Mouse (Mus musculus) embryonic facial prominence, embryonic 15.5 days (tissue): Measurements from ENCODE around the gene Exoc1. TPM values are rescaled to one million over a fixed set of nuclear protein-coding genes. Genes with fewer than 3 reads are reported as not detected.
A peak's percentile ranks its signal among the peaks of the same experiment; 100 is the strongest.

Experiments used
- ATAC-seq: fragments of 200-750 bp; cut with Nextera tagmentation; 2 replicates; pipeline ENCODE4 v1.8.0; 2017; ENCODE audit warnings: low read depth, moderate TSS enrichment; ENCODE audit not compliant: insufficient number of reproducible peaks, low FRiP score, low TSS enrichment
- H3K27ac ChIP-seq: fragments of 300-500 bp; sonication (generic); replicated peaks from 2 replicates; pipeline ENCODE4 v1.5.1; 2015; ENCODE audit warnings: mild to moderate bottlenecking, inconsistent platforms
- H3K27me3 ChIP-seq: fragments of 300-500 bp; sonication (generic); 2 replicates; pipeline ENCODE4 v1.6.1; 2015; ENCODE audit warnings: inconsistent platforms
- H3K36me3 ChIP-seq: fragments of 300-500 bp; sonication (generic); 2 replicates; pipeline ENCODE4 v1.6.1; 2015; ENCODE audit warnings: mild to moderate bottlenecking, inconsistent platforms
- H3K4me1 ChIP-seq: fragments of 300-500 bp; sonication (generic); 2 replicates; pipeline ENCODE4 v1.6.1; 2015; ENCODE audit warnings: inconsistent platforms
- H3K4me2 ChIP-seq: fragments of 300-500 bp; sonication (generic); replicated peaks from 2 replicates; pipeline ENCODE4 v1.6.1; 2015; ENCODE audit warnings: mild to moderate bottlenecking, inconsistent platforms
- H3K4me3 ChIP-seq: fragments of 300-500 bp; sonication (generic); replicated peaks from 2 replicates; pipeline ENCODE4 v1.5.1; 2015; ENCODE audit warnings: mild to moderate bottlenecking, inconsistent platforms
- H3K9ac ChIP-seq: fragments of 300-500 bp; sonication (generic); 2 replicates; pipeline ENCODE4 v1.6.1; 2015; ENCODE audit warnings: inconsistent platforms
- H3K9me3 ChIP-seq: fragments of 300-500 bp; sonication (generic); replicated peaks from 2 replicates; pipeline ENCODE4 v1.6.1; 2016; ENCODE audit warnings: inconsistent platforms
- WGBS: fragments of 180-500 bp; shearing (Covaris S2); methylation state at CpG from one replicate; pipeline ENCODE4 v1.1.7; 2015; 5-methylcytosine and 5-hydroxymethylcytosine counted together
- polyA plus RNA-seq: library from polyadenylated mRNA; unstranded; fragments of >200 nt; fragmentation: Nextera tagmentation; extraction: Ambion mirVana; gene quantifications from 2 replicates; pipeline ENCODE4 v1.2.1, GENCODE M21; 2015

The Exoc1 gene
- polyA plus RNA-seq, 1 experiment from 2014 or later = 30.3 TPM

- no peak overlapping the region for H3K27ac ChIP-seq
- H3K9ac ChIP-seq = no peak overlapping the region
- no peaks in the 10 kb centered on the region for H3K27me3 ChIP-seq
- H3K9me3 ChIP-seq = no peaks in the 10 kb centered on the region
- no peak for ATAC-seq
- peaks cover 60% of the 10 kb centered on the region for H3K36me3 ChIP-seq
- no peak overlapping the region for H3K4me3 ChIP-seq
- WGBS = 93% methylated on average over 8 of the region's 8 CpGs
- H3K4me1 ChIP-seq = no peaks in the 10 kb centered on the region
- no peak overlapping the region for H3K4me2 ChIP-seq
These were observed 80.7 kb downstream of the Exoc1 start for GRCm38 (mm10) chr5:76609702-76610370.

- peaks cover 65% of the 10 kb centered on the region for H3K36me3 ChIP-seq
- no peak overlapping the region for H3K9ac ChIP-seq
- H3K4me1 ChIP-seq = no peaks in the 10 kb centered on the region
- no peak for ATAC-seq
- H3K27me3 ChIP-seq = no peaks in the 10 kb centered on the region
- H3K9me3 ChIP-seq = no peaks in the 10 kb centered on the region
- 62% methylated on average over 6 of the region's 6 CpGs for WGBS
- H3K4me3 ChIP-seq = no peak overlapping the region
- peak overlapping the region; percentile 44; the same call in 1 of the 2 replicates for H3K27ac ChIP-seq
- no peak overlapping the region for H3K4me2 ChIP-seq
These were observed 83.9 kb downstream of the Exoc1 start for GRCm38 (mm10) chr5:76612867-76613499.

GRCm38 (mm10) chr5:76615276-76615675 is 86.2 kb downstream of the Exoc1 start:
- ATAC-seq = no peak
- H3K4me1 ChIP-seq = no peaks in the 10 kb centered on the region
- H3K27ac ChIP-seq = no peak overlapping the region
- H3K4me3 ChIP-seq = no peak overlapping the region
- 88% methylated on average over 8 of the region's 8 CpGs for WGBS
- no peaks in the 10 kb centered on the region for H3K9me3 ChIP-seq
- H3K4me2 ChIP-seq = no peak overlapping the region
- H3K27me3 ChIP-seq = no peaks in the 10 kb centered on the region
- H3K9ac ChIP-seq = no peak overlapping the region
- peaks cover 66% of the 10 kb centered on the region for H3K36me3 ChIP-seq

GRCm38 (mm10) chr5:76616196-76616747 is 87.2 kb downstream of the Exoc1 start:
- Histone ChIP-seq H3K9me3 (no peaks in the 10 kb centered on the region), H3K27me3 (no peaks in the 10 kb centered on the region), H3K4me1 (no peaks in the 10 kb centered on the region), H3K4me2 (no peak overlapping the region), H3K27ac (no peak overlapping the region), H3K36me3 (peaks cover 60% of the 10 kb centered on the region), H3K4me3 (no peak overlapping the region), H3K9ac (no peak overlapping the region)
- ATAC-seq = no peak
- WGBS = 75% methylated on average over 2 of the region's 2 CpGs

GRCm38 (mm10) chr5:76618750-76619149 is 89.6 kb downstream of the Exoc1 start:
- WGBS = 81% methylated on average over 7 of the region's 7 CpGs
- H3K27ac ChIP-seq = no peak overlapping the region
- H3K4me3 ChIP-seq = no peak overlapping the region
- no peaks in the 10 kb centered on the region for H3K4me1 ChIP-seq
- H3K27me3 ChIP-seq = no peaks in the 10 kb centered on the region
- no peak overlapping the region for H3K4me2 ChIP-seq
- no peaks in the 10 kb centered on the region for H3K9me3 ChIP-seq
- no peak overlapping the region for H3K9ac ChIP-seq
- no peak for ATAC-seq
- peaks cover 55% of the 10 kb centered on the region for H3K36me3 ChIP-seq

Other genes starting within 250 kb of the Exoc1 start
- gene Clock, start 224.5 kb upstream of the Exoc1 start, polyA plus RNA-seq = 11.8 and 12.7 TPM in 2 replicates
- not detected in 2 replicates for gene Pdcl2, start 198.2 kb upstream of the Exoc1 start, polyA plus RNA-seq
- 0.42 and 0.61 TPM in 2 replicates for gene Nmu, start 165.5 kb upstream of the Exoc1 start, polyA plus RNA-seq
- gene Gm7271, start 45.3 kb upstream of the Exoc1 start, polyA plus RNA-seq = not detected in 2 replicates
- 7.2 and 8.0 TPM in 2 replicates for gene Cep135, start 59.4 kb downstream of the Exoc1 start, polyA plus RNA-seq
- gene C530008M17Rik, start 127.2 kb downstream of the Exoc1 start, polyA plus RNA-seq = 16.9 and 17.0 TPM in 2 replicates